Mouse (Mus musculus) left cerebral cortex, adult 18-20 months (tissue): ENCODE measurements around the gene Dlgap4. TPM values are rescaled to one million over a fixed set of nuclear protein-coding genes. Genes with fewer than 3 reads are reported as not detected.
A peak's percentile ranks its signal among the peaks of the same experiment; 100 is the strongest.

Experiments used
- DNase-seq, 2 experiments: peaks; one replicate each; pipeline ENCODE4 v3.0.0; 2021 to 2022; ENCODE audit warnings: low spot score in 2 of 2, mixed read lengths in 1 of 2
- total RNA-seq, 2 experiments: library from RNA; stranded (reverse); gene quantifications; 2 replicates each; pipeline ENCODE4 v1.2.3; 2021

Dlgap4 gene
- total RNA-seq, 2 experiments from 2014 or later, result 215 to 219 TPM

- no peak for DNase-seq
These were observed 79.8 kb downstream of the Dlgap4 start for GRCm38 (mm10) chr2:156693241-156693807.

DNA sequence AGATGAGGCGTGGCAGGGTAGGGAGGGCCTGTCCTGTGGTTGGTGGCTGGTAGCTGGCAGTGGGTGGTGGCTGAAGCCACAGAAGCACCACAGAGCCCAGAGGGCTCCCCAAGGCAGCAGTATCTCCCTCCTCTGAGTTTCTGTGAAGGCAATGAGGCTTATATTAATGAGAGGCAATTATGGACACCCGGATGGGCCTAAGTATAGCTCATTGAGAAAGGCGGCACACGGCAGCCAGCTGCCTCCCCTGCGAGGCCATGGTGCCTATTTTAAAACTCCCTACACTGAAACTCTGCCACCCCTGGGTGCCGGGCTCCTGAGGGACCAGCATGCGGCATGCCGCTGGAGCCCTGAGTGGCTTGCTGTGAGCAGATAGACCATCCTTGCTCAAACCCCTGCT is 83.8 kb downstream of the Dlgap4 start:
- DNase-seq, result no peak

DNA sequence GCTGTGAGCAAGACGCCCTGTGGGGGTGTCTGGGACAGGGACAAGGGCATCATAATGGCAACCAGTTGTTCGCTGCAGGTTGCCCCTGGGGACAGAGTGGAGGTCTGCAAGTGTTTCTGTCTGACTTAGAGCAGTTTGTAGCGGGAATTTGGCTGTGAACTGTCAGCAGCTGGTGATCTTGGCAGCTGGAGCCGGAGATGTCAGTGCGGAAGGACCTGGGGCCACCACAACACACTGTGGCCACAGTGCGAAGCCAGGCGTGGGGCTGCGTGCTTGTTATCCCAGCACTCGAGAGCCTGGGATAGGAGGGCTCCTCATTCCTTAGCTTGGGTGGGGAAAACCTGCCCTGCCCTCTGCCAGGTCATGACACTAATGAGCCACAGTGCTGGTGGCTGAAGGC is 84.7 kb downstream of the Dlgap4 start:
- DNase-seq, result no peak

GRCm38 (mm10) chr2:156705473-156705872 is 92.0 kb downstream of the Dlgap4 start:
- DNase-seq, result peak; percentile 79 to 86

DNA sequence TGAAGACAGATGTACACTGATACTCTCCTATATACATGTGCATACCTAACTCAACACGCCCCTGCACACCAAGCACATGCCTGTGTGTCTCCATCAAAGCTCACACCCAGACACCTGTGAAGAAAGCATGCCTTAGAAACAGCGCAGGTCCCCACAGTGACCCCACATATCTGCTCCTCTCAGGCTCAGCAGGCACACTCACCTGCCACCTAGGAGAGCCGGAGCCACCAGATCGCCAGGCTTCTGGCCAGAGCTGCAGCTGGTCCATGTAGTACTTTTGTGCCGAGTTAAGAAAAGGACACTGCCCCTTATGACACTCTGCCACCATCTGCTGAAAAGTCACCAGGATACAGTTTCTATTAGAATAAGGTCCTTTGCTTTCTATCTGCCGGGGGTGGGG is 103.2 kb downstream of the Dlgap4 start:
- no peak for DNase-seq

GRCm38 (mm10) chr2:156717320-156718281 is 104.1 kb downstream of the Dlgap4 start:
- DNase-seq, result peak; percentile 72 to 83

DNA sequence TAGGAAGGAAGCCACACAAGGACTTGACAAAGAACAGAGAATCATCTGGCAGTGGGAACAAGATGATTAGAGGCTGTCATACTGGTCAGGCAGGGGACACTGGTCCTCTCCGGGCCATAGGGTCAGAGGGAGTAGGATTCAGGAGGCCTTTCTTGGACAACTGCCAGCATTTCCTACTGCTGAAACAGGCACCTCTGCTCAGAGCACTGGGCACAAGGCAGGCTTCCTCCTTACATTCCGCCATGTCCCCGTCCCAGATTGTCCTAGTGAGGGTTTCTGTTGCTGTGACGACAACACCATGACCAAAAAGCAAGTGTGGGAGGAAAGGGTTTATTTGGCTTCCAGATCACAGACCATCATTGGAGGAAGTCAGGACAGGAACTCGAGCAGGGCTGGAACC is 105.3 kb downstream of the Dlgap4 start:
- DNase-seq, result no peak

- DNase-seq, result no peak
These were observed 106.2 kb downstream of the Dlgap4 start for GRCm38 (mm10) chr2:156719549-156720312.

DNA sequence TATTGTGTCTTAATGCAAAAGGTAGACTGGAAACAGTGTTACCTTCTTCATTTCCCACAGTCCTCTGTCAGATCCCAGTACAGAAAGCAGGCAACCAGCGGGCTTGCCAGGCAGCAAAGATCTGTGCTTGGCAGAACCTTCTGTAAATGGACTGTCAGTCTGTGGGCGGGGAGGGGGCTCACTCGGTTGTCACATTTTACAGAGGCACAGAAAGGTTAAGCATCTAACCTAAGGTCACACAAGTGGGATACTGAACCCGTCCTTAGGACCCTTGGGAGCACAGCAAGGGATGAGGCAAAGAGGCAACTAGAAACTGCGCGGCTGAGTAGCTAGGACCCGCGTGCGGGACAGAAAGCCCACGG is 106.8 kb downstream of the Dlgap4 start:
- DNase-seq, result no peak

DNA sequence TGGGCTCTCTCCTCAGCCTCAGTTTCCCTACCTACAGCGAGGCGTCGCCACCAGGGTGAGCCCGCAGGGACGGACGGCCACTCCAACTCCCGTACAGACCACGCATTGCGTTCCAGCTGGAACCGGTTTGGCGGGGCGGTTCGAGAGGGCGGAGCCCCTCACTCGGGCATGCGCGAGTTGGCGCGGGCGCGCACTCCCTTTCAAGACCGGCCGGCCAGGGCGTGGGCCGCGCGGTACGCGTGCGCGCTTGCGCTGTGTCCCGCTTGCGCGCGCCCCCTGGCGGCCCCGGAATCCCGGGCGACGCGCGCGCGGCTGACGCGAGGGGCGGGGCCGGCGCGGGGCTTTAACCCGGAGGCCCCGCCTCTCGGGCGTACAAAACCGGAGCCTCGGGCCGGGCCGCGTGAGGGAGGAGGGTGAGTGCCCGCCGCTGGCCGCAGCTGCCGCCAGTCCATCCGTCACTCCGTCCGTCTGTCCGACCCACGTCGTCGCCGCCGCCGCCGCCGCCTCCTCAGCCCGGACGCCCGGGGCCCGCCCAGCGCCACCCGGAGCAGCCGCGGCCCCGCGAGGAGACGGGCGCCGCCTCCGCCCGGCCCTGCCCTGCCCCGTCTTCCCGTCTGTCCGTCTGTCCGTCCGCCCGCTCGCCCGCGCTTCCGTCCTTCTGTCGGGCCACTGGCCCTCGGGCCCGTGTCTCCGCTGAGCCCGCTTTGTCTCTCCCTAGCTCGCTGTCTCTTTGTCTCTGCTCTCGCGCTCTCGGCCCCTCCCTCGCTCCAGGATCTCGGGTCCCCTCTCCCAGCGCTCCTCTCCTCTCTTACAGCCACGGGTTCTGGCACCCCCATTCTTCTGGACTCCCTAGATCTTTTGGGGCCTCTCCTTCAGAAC is 107.4 kb downstream of the Dlgap4 start:
- DNase-seq, result peak; percentile 93 to 96

- no peak for DNase-seq
These were observed 108.1 kb downstream of the Dlgap4 start for GRCm38 (mm10) chr2:156721554-156722070.

DNA sequence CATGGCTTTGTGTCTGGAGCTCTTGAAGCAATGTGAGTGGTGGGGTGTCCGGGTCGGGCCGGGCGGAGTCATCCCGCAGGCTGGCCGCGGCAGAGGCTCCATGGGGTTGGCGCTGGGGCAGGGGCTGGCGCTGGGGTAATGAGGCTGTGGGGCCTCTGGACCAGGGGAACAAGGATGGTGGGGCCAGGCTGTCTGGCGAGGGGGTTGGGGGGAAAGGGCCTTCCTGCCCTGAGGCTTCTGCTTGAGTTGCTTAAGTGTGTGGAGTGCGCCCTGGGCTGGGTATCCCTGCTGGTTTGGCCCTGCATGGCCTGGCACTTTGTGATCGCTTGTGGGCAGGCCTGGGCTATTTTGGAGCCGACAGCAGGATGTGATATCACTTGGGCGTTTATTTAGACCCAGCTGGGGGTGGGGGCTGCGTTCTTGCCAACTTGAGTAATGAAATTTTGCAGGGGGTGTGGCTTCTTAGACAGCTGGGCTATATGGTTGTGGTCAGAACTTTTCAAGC is 108.6 kb downstream of the Dlgap4 start:
- DNase-seq, result peak; percentile 64 to 72

- no peak for DNase-seq
These were observed 109.2 kb downstream of the Dlgap4 start for GRCm38 (mm10) chr2:156722752-156723151.

DNA sequence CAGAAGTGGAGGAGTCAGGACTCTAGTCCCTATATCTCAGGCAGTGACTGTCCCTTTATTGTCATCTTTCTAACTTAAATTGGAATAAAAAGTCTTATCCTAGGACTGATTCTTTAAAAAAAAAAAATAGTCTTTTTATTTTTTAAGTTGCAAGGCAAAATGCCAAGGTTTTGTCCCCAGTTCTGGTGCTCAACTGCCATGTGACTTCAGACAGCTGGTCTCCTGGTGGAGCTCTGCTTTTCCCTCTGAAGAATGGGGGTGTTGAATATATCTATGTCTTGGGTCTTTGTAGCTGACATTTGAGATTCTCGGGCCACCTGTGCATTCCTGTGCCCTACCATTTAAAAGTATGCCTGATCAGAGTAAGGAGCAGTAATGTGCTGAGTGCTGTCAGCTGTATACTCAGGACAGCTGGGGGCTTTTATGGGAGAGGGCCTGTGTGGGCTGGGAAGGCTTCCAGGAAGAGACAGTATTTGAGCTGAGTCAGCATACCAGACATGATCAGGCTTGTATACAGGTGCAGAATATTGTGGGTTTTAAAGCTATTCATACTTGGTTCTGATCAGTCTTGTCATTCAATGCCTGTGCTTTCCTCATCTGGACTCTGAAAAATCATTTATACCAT is 110.5 kb downstream of the Dlgap4 start:
- DNase-seq, result no peak

DNA sequence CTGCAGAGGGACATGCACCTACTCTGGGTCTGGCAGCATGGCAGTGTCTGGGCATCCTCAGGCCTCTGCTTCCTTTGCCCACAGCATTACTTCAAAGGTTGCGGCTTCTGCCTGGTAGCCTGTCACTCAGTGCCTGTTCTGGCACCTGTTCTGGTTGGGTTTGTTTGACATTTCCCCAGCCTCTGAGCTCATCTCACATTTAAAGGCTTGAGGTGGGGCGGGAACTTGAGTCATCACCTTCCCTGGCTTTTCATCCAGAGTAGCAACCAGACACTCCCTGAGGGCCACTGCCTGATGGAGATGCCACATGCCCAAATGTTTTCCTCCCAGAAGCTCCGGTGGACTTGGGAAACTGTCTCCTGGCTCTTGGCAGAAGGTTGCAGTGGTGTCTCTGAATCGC is 111.4 kb downstream of the Dlgap4 start:
- DNase-seq, result no peak

DNA sequence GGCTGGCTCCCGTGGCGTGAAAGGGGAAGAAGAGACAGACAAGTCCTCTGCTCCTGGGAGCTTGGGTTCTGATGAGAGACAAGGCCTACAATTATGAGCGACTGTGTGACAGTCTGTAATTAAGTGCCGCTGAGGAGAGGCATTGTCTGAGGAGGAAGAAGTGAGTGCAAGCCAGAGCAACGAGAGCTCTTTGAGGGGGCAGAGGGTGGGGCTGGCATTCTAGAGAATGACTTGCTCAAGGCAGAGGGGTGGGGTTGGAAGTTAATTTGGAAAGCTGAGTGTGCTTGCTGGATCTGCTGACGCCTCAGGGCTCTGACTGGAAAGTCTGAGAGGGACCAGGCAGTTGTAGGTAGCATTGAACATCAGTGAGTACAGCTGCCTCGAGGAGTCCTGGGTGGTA is 112.8 kb downstream of the Dlgap4 start:
- DNase-seq, result no peak

GRCm38 (mm10) chr2:156726878-156727277 is 113.4 kb downstream of the Dlgap4 start:
- DNase-seq, result no peak

DNA sequence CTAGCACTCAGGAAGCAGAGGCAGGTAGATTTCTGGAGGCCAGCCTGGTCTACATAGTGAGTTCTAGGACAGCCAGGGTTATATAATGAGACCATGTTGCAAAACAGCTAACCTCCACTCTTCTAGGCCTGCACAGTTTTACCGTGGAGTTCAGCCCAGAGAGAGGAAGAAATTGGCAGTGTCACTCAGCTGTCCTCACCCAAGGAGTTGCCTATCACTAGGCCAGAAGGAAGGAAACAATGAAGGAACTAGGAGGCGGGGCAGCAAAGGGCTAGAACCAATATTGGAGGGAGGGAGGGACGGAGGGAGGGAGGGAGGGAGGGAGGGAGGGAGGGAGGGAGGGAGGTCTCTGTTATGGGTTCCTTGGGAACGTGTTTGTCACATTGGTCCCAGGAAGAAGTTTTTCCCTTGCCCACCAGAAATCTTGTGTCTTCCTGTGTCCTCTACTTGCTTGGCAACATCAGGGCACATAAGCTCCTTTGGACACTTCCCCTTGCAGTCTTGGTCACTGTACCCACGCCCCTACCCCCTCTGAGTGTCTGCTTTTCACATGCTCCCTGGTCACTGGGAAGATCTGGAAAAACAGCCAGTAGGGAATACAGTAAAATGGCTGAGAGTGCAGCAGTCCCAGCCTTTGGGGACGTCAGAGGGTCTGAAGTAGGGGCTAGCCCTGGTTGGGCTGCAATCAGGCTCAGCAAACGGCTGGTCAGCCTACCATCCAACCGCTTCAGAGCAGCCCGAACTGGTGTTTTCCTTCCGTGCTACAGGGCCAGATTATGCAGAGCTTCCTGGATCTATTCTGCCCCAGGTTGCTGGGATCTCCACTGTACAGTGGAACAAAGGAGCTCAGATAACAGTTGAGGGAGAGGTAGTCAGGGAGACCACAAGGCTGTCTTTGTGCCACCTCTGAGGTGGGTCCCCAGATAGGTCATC is 116.3 kb downstream of the Dlgap4 start:
- DNase-seq, result no peak

- no peak for DNase-seq
These were observed 117.0 kb downstream of the Dlgap4 start for GRCm38 (mm10) chr2:156730501-156730921.
